Mouse (Mus musculus): Measurements from ENCODE around the gene Smad6.

Smad6 gene

GRCm38 (mm10) chr9:63982937-63983632 lies 38.8 kb downstream of the Smad6 start:
- no peak for DNase-seq (ENCODE audit: low spot score)

GRCm38 (mm10) chr9:63981912-63982311 lies 39.9 kb downstream of the Smad6 start:
- no peak for DNase-seq (ENCODE audit: low spot score)

- no peak for DNase-seq (ENCODE audit: low spot score)
Measured at GRCm38 (mm10) chr9:63981371-63981770, 40.5 kb downstream of the Smad6 start.

GRCm38 (mm10) chr9:63980179-63981086 lies 41.4 kb downstream of the Smad6 start:
- no peak for DNase-seq (ENCODE audit: low spot score)

- DNase-seq (ENCODE audit: low spot score), result no peak
Measured at GRCm38 (mm10) chr9:63979275-63979674, 42.6 kb downstream of the Smad6 start.

- no peak for DNase-seq (ENCODE audit: low spot score)
Measured at GRCm38 (mm10) chr9:63978682-63979081, 43.2 kb downstream of the Smad6 start.

GRCm38 (mm10) chr9:63975996-63976395 lies 45.9 kb downstream of the Smad6 start:
- DNase-seq (ENCODE audit: low spot score), result no peak

- DNase-seq (ENCODE audit: low spot score), result no peak
Measured at GRCm38 (mm10) chr9:63974258-63975023, 47.4 kb downstream of the Smad6 start.

GRCm38 (mm10) chr9:63973662-63974190 lies 48.1 kb downstream of the Smad6 start:
- no peak for DNase-seq (ENCODE audit: low spot score)

- no peak for DNase-seq (ENCODE audit: low spot score)
Measured at GRCm38 (mm10) chr9:63972576-63973290, 49.1 kb downstream of the Smad6 start.

GRCm38 (mm10) chr9:63971557-63971956 lies 50.3 kb downstream of the Smad6 start:
- DNase-seq (ENCODE audit: low spot score), result no peak

- no peak for DNase-seq (ENCODE audit: low spot score)
Measured at GRCm38 (mm10) chr9:63970836-63971235, 51.0 kb downstream of the Smad6 start.

GRCm38 (mm10) chr9:63970388-63970787 lies 51.5 kb downstream of the Smad6 start:
- DNase-seq (ENCODE audit: low spot score), result no peak

- no peak for DNase-seq (ENCODE audit: low spot score)
Measured at GRCm38 (mm10) chr9:63969467-63969866, 52.4 kb downstream of the Smad6 start.

GRCm38 (mm10) chr9:63968592-63968991 lies 53.3 kb downstream of the Smad6 start:
- DNase-seq (ENCODE audit: low spot score), result peak; percentile 68

GRCm38 (mm10) chr9:63967408-63968172 lies 54.3 kb downstream of the Smad6 start:
- DNase-seq (ENCODE audit: low spot score), result no peak

- DNase-seq (ENCODE audit: low spot score), result no peak
Measured at GRCm38 (mm10) chr9:63965579-63965981, 56.3 kb downstream of the Smad6 start.

- no peak for DNase-seq (ENCODE audit: low spot score)
Measured at GRCm38 (mm10) chr9:63961881-63962280, 60.0 kb downstream of the Smad6 start.

- DNase-seq (ENCODE audit: low spot score), result no peak
Measured at GRCm38 (mm10) chr9:63960829-63961185, 61.1 kb downstream of the Smad6 start.

GRCm38 (mm10) chr9:63959933-63960828 lies 61.7 kb downstream of the Smad6 start:
- no peak for DNase-seq (ENCODE audit: low spot score)

Data from urinary bladder, postnatal 10 days (tissue).